In the genomic region with DNA sequence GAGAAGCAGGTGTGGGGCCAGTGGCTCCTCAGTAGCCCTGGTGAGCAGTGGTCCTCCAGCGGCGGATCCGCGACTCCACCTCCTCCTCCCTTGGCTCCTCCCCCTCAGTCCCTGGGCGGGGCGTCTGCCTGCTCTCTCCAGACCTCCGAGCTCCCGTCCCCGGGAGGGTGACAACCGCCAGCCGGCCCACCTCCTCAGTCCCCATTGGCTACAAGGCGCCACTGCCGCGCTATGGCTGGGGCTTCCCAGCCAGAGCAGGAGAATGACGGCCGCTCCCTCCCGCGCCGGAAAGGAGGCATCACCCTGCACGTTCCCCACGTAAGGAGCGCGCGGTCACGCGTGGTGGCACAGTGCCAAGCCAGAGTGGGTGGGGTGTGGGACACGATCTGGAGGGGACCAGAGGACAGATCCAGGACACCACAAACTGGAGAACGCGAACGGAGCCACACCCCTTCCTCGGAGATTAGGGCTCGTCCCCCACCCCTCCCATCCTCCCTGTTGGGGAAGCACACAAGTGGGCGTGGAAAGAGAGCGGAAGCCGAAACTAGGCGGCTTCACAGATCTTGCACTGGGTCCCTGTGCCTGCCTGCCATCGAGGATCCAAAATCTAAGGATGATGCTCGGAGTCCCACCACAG, we compare ENCODE assay signal across 8 mouse cellular contexts. TPM values are rescaled to one million over a fixed set of nuclear protein-coding genes. Genes with fewer than 3 reads are reported as not detected.
A peak's percentile ranks its signal among the peaks of the same experiment; 100 is the strongest.
DNase-seq lines count a peak whose midpoint lies in the region; ATAC-seq and TF ChIP-seq lines count a peak whose summit lies in the region.

No protein-coding gene starts in this region.

- WGBS in forebrain, embryonic 13.5 days = under 1% methylated on average over 34 of the region's 38 CpGs
- WGBS in neural tube, embryonic 15.5 days = under 1% methylated on average over 36 of the region's 38 CpGs

- peaks cover 66% of the 10 kb centered on the region for H3K4me1 ChIP-seq in E14TG2a.4 (replicated peaks; ENCODE audit: low read depth, low read length)
- peaks cover 35% of the 10 kb centered on the region for H3K4me1 ChIP-seq in forebrain, embryonic 13.5 days
- peaks cover 51% of the 10 kb centered on the region for H3K4me1 ChIP-seq in neural tube, embryonic 15.5 days

- H3K9ac ChIP-seq in forebrain, embryonic 13.5 days = peak overlapping the region; percentile 80
- H3K9ac ChIP-seq in neural tube, embryonic 15.5 days (replicated peaks) = peak overlapping the region; percentile 89

- ATAC-seq in forebrain, embryonic 13.5 days = peak; percentile 98
- ATAC-seq in neural tube, embryonic 15.5 days (ENCODE audit: low FRiP score) = peak; percentile 97

- H3K4me2 ChIP-seq in forebrain, embryonic 13.5 days = peak overlapping the region; percentile 91
- H3K4me2 ChIP-seq in neural tube, embryonic 15.5 days = peak overlapping the region; percentile 77

- no peak for TF ChIP-seq CTCF in E14TG2a.4 (conservative IDR thresholded peaks at IDR 0.05; ENCODE audit: low read length)

- H3K27me3 ChIP-seq in E14TG2a.4 (ENCODE audit: insufficient read depth, low read length) = 0 out of 2 replicates have a peak, but pooled peaks cover 3% of the 10 kb centered on the region
- no peaks in the 10 kb centered on the region for H3K27me3 ChIP-seq in forebrain, embryonic 13.5 days
- H3K27me3 ChIP-seq in neural tube, embryonic 15.5 days (replicated peaks) = no peaks in the 10 kb centered on the region

- no peaks in the 10 kb centered on the region for H3K9me3 ChIP-seq in E14TG2a.4 (ENCODE audit: low read length)
- no peaks in the 10 kb centered on the region for H3K9me3 ChIP-seq in forebrain, embryonic 13.5 days (replicated peaks)
- H3K9me3 ChIP-seq in neural tube, embryonic 15.5 days (replicated peaks) = no peaks in the 10 kb centered on the region

- H3K27ac ChIP-seq in forebrain, embryonic 13.5 days = peak overlapping the region; percentile 86
- H3K27ac ChIP-seq in neural tube, embryonic 15.5 days (replicated peaks) = peak overlapping the region; percentile 92

- peak overlapping the region; percentile 95 for H3K4me3 ChIP-seq in E14TG2a.4 (replicated peaks; ENCODE audit: low read length)
- H3K4me3 ChIP-seq in forebrain, embryonic 13.5 days = peak overlapping the region; percentile 75
- H3K4me3 ChIP-seq in neural tube, embryonic 15.5 days (replicated peaks) = peak overlapping the region; percentile 84

- H3K36me3 ChIP-seq in E14TG2a.4 (ENCODE audit: insufficient read depth, low read length) = no peaks in the 10 kb centered on the region
- H3K36me3 ChIP-seq in forebrain, embryonic 13.5 days (ENCODE audit: poor library complexity, severe bottlenecking) = no peaks in the 10 kb centered on the region
- no peaks in the 10 kb centered on the region for H3K36me3 ChIP-seq in neural tube, embryonic 15.5 days

- intact Hi-C loops in heart, postnatal 14 days (cut with DNase I) = loop anchor here (5.0 kb wide), 2 partner anchors 63 to 67 kb away; no protein-coding TSS in a partner anchor

- peak; percentile 96 for DNase-seq in c-Kit-positive CD71-positive TER-119-positive erythroid progenitor cells, embryonic 14.5 days (ENCODE audit: low spot score)
- DNase-seq in heart, postnatal 14 days = peak; percentile 97 to 98
- peak; percentile 97 for DNase-seq in layer of hippocampus, adult 11-12 months (ENCODE audit: low spot score)
- peak; percentile 98 to 99 for DNase-seq in lung, adult 18-20 months
- DNase-seq in testis, postnatal 14 days (ENCODE audit: low spot score) = peak; percentile 92

RNA-seq across cellular contexts. Expression of gene Hk1, which starts 39.5 kb away (rescaled TPM):
- polyA plus RNA-seq in forebrain, embryonic 13.5 days (2015; fragmentation: Nextera tagmentation; extraction: Ambion mirVana) = 39.5 and 46.8 TPM in 2 replicates
- 100 to 1,000 TPM; 120 to 132 TPM for total RNA-seq in heart, postnatal 14 days (2021)
- polyA plus RNA-seq in neural tube, embryonic 15.5 days (2015; fragmentation: Nextera tagmentation; extraction: Ambion mirVana) = 134 and 146 TPM in 2 replicates

Comparison
In these comparisons a context has a peak if more than half of its experiments do, and no peak if none do; other contexts are left out.
1. Peak in every context shown above with its lines: DNase-seq, ATAC-seq, H3K4me3 ChIP-seq and H3K27ac ChIP-seq.